Mouse (Mus musculus) MEL (cell line): ENCODE measurements around the gene Mical3.

Experiments used
- CTCF ChIP-seq, 3 experiments: IDR thresholded peaks in 2 of 3; conservative IDR thresholded peaks in 1 of 3; 2 replicates each; pipeline ENCODE4 v1.5.1; 2011 to 2012; ENCODE audit warnings: low read length in 3 of 3, low read depth in 2 of 3, mild to moderate bottlenecking in 2 of 3, improper control_type of control experiment in 1 of 3, inconsistent platforms in 1 of 3, mixed read lengths in 1 of 3, moderate library complexity in 1 of 3; ENCODE audit not compliant: control insufficient read depth in 1 of 3, insufficient read depth in 1 of 3, poor library complexity in 1 of 3, severe bottlenecking in 1 of 3
- JUND ChIP-seq: IDR thresholded peaks from 2 replicates; pipeline ENCODE4 v1.6.1; 2011; ENCODE audit warnings: low read depth, mild to moderate bottlenecking, improper control_type of control experiment, low read length
- MEF2A ChIP-seq: IDR thresholded peaks from 2 replicates; pipeline ENCODE4 v1.6.1; 2014; ENCODE audit warnings: low read depth, mild to moderate bottlenecking, inconsistent platforms, low read length, improper control_type of control experiment; ENCODE audit not compliant: poor library complexity, insufficient replicate concordance, severe bottlenecking; ENCODE audit errors: extremely low read depth
- POLR2A ChIP-seq, 2 experiments: IDR thresholded peaks; 2 replicates each; pipeline ENCODE4 v1.6.1; 2011 to 2012; ENCODE audit warnings: low read length in 2 of 2, mild to moderate bottlenecking in 2 of 2, control low read depth in 1 of 2, improper control_type of control experiment in 1 of 2, low read depth in 1 of 2, moderate library complexity in 1 of 2; ENCODE audit not compliant: control insufficient read depth in 1 of 2, insufficient read depth in 1 of 2, poor library complexity in 1 of 2
- USF1 ChIP-seq: IDR thresholded peaks from 2 replicates; pipeline ENCODE4 v1.6.1; 2014; ENCODE audit warnings: low read depth, mild to moderate bottlenecking, inconsistent platforms, low read length, improper control_type of control experiment, moderate library complexity

DNA sequence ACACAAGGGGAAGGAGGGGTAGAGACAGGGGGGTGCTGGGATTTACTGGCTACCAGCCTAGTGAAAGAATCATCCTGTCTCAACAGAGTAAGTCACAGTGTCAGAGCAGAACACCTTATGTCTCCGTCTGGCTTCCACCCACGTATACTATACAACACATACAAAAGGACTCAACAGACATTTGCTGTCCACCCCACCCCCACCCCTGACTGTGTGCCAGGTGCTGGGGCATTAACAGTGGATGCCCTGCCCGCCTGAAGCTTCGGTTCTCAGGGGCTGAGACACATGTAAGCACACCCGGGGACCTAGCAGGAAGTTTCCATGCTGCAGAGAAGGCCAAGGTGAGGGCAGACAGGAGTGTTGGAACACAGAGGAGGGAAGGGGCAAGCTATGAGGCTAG is 52.6 kb downstream of the Mical3 start:
- TF ChIP-seq JUND: no peak
- no peak for TF ChIP-seq MEF2A
- TF ChIP-seq CTCF (IDR thresholded peaks at IDR 0.05 in 2 of 3, conservative IDR thresholded peaks at IDR 0.05 in 1 of 3; ENCODE audit: control insufficient read depth in 1 of 3, insufficient read depth in 1 of 3, low read depth in 2 of 3, low read length in 3 of 3, poor library complexity in 1 of 3, severe bottlenecking in 1 of 3): no peak
- TF ChIP-seq USF1: no peak
- no peak for TF ChIP-seq POLR2A (IDR thresholded peaks at IDR 0.05; ENCODE audit: control insufficient read depth in 1 of 2, insufficient read depth in 1 of 2, low read depth in 1 of 2, low read length in 2 of 2, poor library complexity in 1 of 2)
